Mouse (Mus musculus): Measurements from ENCODE around the gene Slc16a1. TPM values are rescaled to one million over a fixed set of nuclear protein-coding genes. Genes with fewer than 3 reads are reported as not detected.

The Slc16a1 gene
- polyA plus RNA-seq, 1 experiment, result 11.6 TPM

- H3K27me3 ChIP-seq (ENCODE audit: control insufficient read depth, insufficient read depth, low read length), result no peaks in the 10 kb centered on the region
- TF ChIP-seq CTCF (IDR thresholded peaks at IDR 0.05; ENCODE audit: control insufficient read depth, insufficient read depth, insufficient replicate concordance, low read depth, low read length) (no peak), POLR2A (IDR thresholded peaks at IDR 0.05; ENCODE audit: control insufficient read depth, low read depth, low read length) (no peak)
- no peak overlapping the region for H3K27ac ChIP-seq (ENCODE audit: control insufficient read depth, insufficient read depth, low read depth, low read length)
- peaks cover 10% of the 10 kb centered on the region for H3K4me1 ChIP-seq (ENCODE audit: control insufficient read depth, insufficient read depth, low read length)
- H3K4me3 ChIP-seq (ENCODE audit: control insufficient read depth, low read depth, low read length), result no peak overlapping the region
- H3K36me3 ChIP-seq (ENCODE audit: control insufficient read depth, insufficient read depth, low read length), result no peaks in the 10 kb centered on the region
Measured at GRCm38 (mm10) chr3:104673642-104674328, 35.3 kb downstream of the Slc16a1 start.

- TF ChIP-seq POLR2A (IDR thresholded peaks at IDR 0.05; ENCODE audit: control insufficient read depth, low read depth, low read length) (no peak), CTCF (IDR thresholded peaks at IDR 0.05; ENCODE audit: control insufficient read depth, insufficient read depth, insufficient replicate concordance, low read depth, low read length) (no peak)
- peaks cover 10% of the 10 kb centered on the region for H3K4me1 ChIP-seq (ENCODE audit: control insufficient read depth, insufficient read depth, low read length)
- H3K36me3 ChIP-seq (ENCODE audit: control insufficient read depth, insufficient read depth, low read length), result no peaks in the 10 kb centered on the region
- H3K27ac ChIP-seq (ENCODE audit: control insufficient read depth, insufficient read depth, low read depth, low read length), result no peak overlapping the region
- H3K4me3 ChIP-seq (ENCODE audit: control insufficient read depth, low read depth, low read length), result peak overlapping the region; percentile 2; the same call in 1 of the 2 replicates
- no peaks in the 10 kb centered on the region for H3K27me3 ChIP-seq (ENCODE audit: control insufficient read depth, insufficient read depth, low read length)
Measured at GRCm38 (mm10) chr3:104674329-104675220, 36.1 kb downstream of the Slc16a1 start.

- H3K27me3 ChIP-seq (ENCODE audit: control insufficient read depth, insufficient read depth, low read length), result no peaks in the 10 kb centered on the region
Measured at GRCm38 (mm10) chr3:104675258-104675851, 36.9 kb downstream of the Slc16a1 start.

GRCm38 (mm10) chr3:104677781-104678180, 39.3 kb downstream of the Slc16a1 start:
- H3K27me3 ChIP-seq (ENCODE audit: control insufficient read depth, insufficient read depth, low read length), result no peaks in the 10 kb centered on the region
- peaks cover 10% of the 10 kb centered on the region for H3K4me1 ChIP-seq (ENCODE audit: control insufficient read depth, insufficient read depth, low read length)
- H3K36me3 ChIP-seq (ENCODE audit: control insufficient read depth, insufficient read depth, low read length), result no peaks in the 10 kb centered on the region
- no peak overlapping the region for H3K4me3 ChIP-seq (ENCODE audit: control insufficient read depth, low read depth, low read length)
- no peak for TF ChIP-seq POLR2A (IDR thresholded peaks at IDR 0.05; ENCODE audit: control insufficient read depth, low read depth, low read length)
- no peak for TF ChIP-seq CTCF (IDR thresholded peaks at IDR 0.05; ENCODE audit: control insufficient read depth, insufficient read depth, insufficient replicate concordance, low read depth, low read length)
- no peak overlapping the region for H3K27ac ChIP-seq (ENCODE audit: control insufficient read depth, insufficient read depth, low read depth, low read length)

More at GRCm38 (mm10) chr3:104675258-104675851, 36.9 kb downstream of the Slc16a1 start:
- H3K4me1 ChIP-seq (ENCODE audit: control insufficient read depth, insufficient read depth, low read length), result peaks cover 10% of the 10 kb centered on the region
- peak overlapping the region; percentile 2 for H3K4me3 ChIP-seq (ENCODE audit: control insufficient read depth, low read depth, low read length)
- H3K36me3 ChIP-seq (ENCODE audit: control insufficient read depth, insufficient read depth, low read length), result no peaks in the 10 kb centered on the region
- no peak for TF ChIP-seq POLR2A (IDR thresholded peaks at IDR 0.05; ENCODE audit: control insufficient read depth, low read depth, low read length)
- peak; percentile 67; the same call in 1 of the 2 replicates for TF ChIP-seq CTCF (IDR thresholded peaks at IDR 0.05; ENCODE audit: control insufficient read depth, insufficient read depth, insufficient replicate concordance, low read depth, low read length)
- H3K27ac ChIP-seq (ENCODE audit: control insufficient read depth, insufficient read depth, low read depth, low read length), result no peak overlapping the region

- no peaks in the 10 kb centered on the region for H3K27me3 ChIP-seq (ENCODE audit: control insufficient read depth, insufficient read depth, low read length)
Measured at GRCm38 (mm10) chr3:104678826-104679225, 40.4 kb downstream of the Slc16a1 start.

GRCm38 (mm10) chr3:104682671-104683504, 44.4 kb downstream of the Slc16a1 start:
- Histone ChIP-seq H3K27me3 (ENCODE audit: control insufficient read depth, insufficient read depth, low read length) (no peaks in the 10 kb centered on the region), H3K4me3 (ENCODE audit: control insufficient read depth, low read depth, low read length) (no peak overlapping the region), H3K4me1 (ENCODE audit: control insufficient read depth, insufficient read depth, low read length) (no peaks in the 10 kb centered on the region), H3K36me3 (ENCODE audit: control insufficient read depth, insufficient read depth, low read length) (no peaks in the 10 kb centered on the region), H3K27ac (ENCODE audit: control insufficient read depth, insufficient read depth, low read depth, low read length) (no peak overlapping the region)
- TF ChIP-seq POLR2A (IDR thresholded peaks at IDR 0.05; ENCODE audit: control insufficient read depth, low read depth, low read length), result no peak
- peak; percentile 33; the same call in 1 of the 2 replicates for TF ChIP-seq CTCF (IDR thresholded peaks at IDR 0.05; ENCODE audit: control insufficient read depth, insufficient read depth, insufficient replicate concordance, low read depth, low read length)

More at GRCm38 (mm10) chr3:104678826-104679225, 40.4 kb downstream of the Slc16a1 start:
- Histone ChIP-seq H3K4me3 (ENCODE audit: control insufficient read depth, low read depth, low read length) (no peak overlapping the region), H3K27ac (ENCODE audit: control insufficient read depth, insufficient read depth, low read depth, low read length) (no peak overlapping the region), H3K36me3 (ENCODE audit: control insufficient read depth, insufficient read depth, low read length) (no peaks in the 10 kb centered on the region), H3K4me1 (ENCODE audit: control insufficient read depth, insufficient read depth, low read length) (peaks cover 10% of the 10 kb centered on the region)
- no peak for TF ChIP-seq POLR2A (IDR thresholded peaks at IDR 0.05; ENCODE audit: control insufficient read depth, low read depth, low read length)
- no peak for TF ChIP-seq CTCF (IDR thresholded peaks at IDR 0.05; ENCODE audit: control insufficient read depth, insufficient read depth, insufficient replicate concordance, low read depth, low read length)

Measured in testis, adult 2 months (tissue).